Mouse (Mus musculus) neural tube, postnatal 0 days (tissue): Measurements from ENCODE around the gene Trpm8. TPM values are rescaled to one million over a fixed set of nuclear protein-coding genes. Genes with fewer than 3 reads are reported as not detected.

Experiments
- polyA plus RNA-seq: library from polyadenylated mRNA; unstranded; fragments of >200 nt; fragmentation: Nextera tagmentation; extraction: Ambion mirVana; gene quantifications from 2 replicates; pipeline ENCODE4 v1.2.1, GENCODE M21; 2015

The Trpm8 gene
- polyA plus RNA-seq = 0.19 and 0.35 TPM in 2 replicates

GRCm38 (mm10) chr1:88277098-88277817 is at the start of gene Trpm8, which contains the start of gene Hjurp:
Gene Trpm8, plus strand, starts transcription at chr1:88277661.
Gene Hjurp, minus strand, starts transcription at chr1:88277633.

GRCm38 (mm10) chr1:88406807-88407198 is 129.3 kb downstream of the Trpm8 start, which contains the start of gene Spp2:
Gene Spp2, plus strand, starts transcription at chr1:88406961.

Other genes with a start within 250 kb of the Trpm8 start
- not detected in 2 replicates for gene Ugt1a10, start 222.3 kb upstream of the Trpm8 start, polyA plus RNA-seq
- gene Ugt1a9, start 206.9 kb upstream of the Trpm8 start, polyA plus RNA-seq = 0.17 TPM in 1 of 2 replicates, not detected in the other
- gene Ugt1a8, start 189.8 kb upstream of the Trpm8 start, polyA plus RNA-seq = not detected in 2 replicates
- gene Ugt1a7c, start 182.6 kb upstream of the Trpm8 start, polyA plus RNA-seq = 1.7 and 2.7 TPM in 2 replicates
- not detected in 2 replicates for gene Ugt1a6b, start 174.4 kb upstream of the Trpm8 start, polyA plus RNA-seq
- 3.5 and 4.2 TPM in 2 replicates for gene Ugt1a6a, start 142.9 kb upstream of the Trpm8 start, polyA plus RNA-seq
- gene Ugt1a5, start 111.6 kb upstream of the Trpm8 start, polyA plus RNA-seq = not detected in 2 replicates
- 0.08 and 0.11 TPM in 2 replicates for gene Ugt1a2, start 77.1 kb upstream of the Trpm8 start, polyA plus RNA-seq
- 11.7 and 14.8 TPM in 2 replicates for gene Dnajb3, start 71.9 kb upstream of the Trpm8 start, polyA plus RNA-seq
- 0.08 and 0.23 TPM in 2 replicates for gene Ugt1a1, start 65.7 kb upstream of the Trpm8 start, polyA plus RNA-seq
- gene Mroh2a, start 50.7 kb upstream of the Trpm8 start, polyA plus RNA-seq = 0.36 and 0.39 TPM in 2 replicates
- gene Hjurp, start within 50 bp of the Trpm8 start, polyA plus RNA-seq = 34.9 and 40.6 TPM in 2 replicates
- gene Spp2, start 129.3 kb downstream of the Trpm8 start, polyA plus RNA-seq = 0.17 and 0.34 TPM in 2 replicates
- 0.08 TPM in 1 of 2 replicates, not detected in the other for gene Glrp1, start 232.4 kb downstream of the Trpm8 start, polyA plus RNA-seq